Mouse (Mus musculus) forebrain, embryonic 12.5 days (tissue): ENCODE results near the gene Olfr1316. TPM values are rescaled to one million over a fixed set of nuclear protein-coding genes. Genes with fewer than 3 reads are reported as not detected.

Experiments used
- ATAC-seq: fragments of 200-750 bp; cut with Nextera tagmentation; 2 replicates; pipeline ENCODE4 v1.8.0; 2017; ENCODE audit warnings: moderate TSS enrichment; ENCODE audit not compliant: low FRiP score
- H3K27ac ChIP-seq: fragments of 300-500 bp; sonication (generic); 2 replicates; pipeline ENCODE4 v1.5.1; 2016; ENCODE audit warnings: mild to moderate bottlenecking
- H3K27me3 ChIP-seq: fragments of 300-500 bp; sonication (generic); 2 replicates; pipeline ENCODE4 v1.6.1; 2016; ENCODE audit warnings: mild to moderate bottlenecking
- H3K36me3 ChIP-seq: fragments of 300-500 bp; sonication (generic); replicated peaks from 2 replicates; pipeline ENCODE4 v1.6.1; 2016; ENCODE audit warnings: mild to moderate bottlenecking
- H3K4me1 ChIP-seq: fragments of 300-500 bp; sonication (generic); 2 replicates; pipeline ENCODE4 v1.6.1; 2016
- H3K4me2 ChIP-seq: fragments of 300-500 bp; sonication (generic); 2 replicates; pipeline ENCODE4 v1.6.1; 2016; ENCODE audit warnings: mild to moderate bottlenecking, moderate library complexity
- H3K4me3 ChIP-seq: fragments of 300-500 bp; sonication (generic); replicated peaks from 2 replicates; pipeline ENCODE4 v1.5.1; 2016; ENCODE audit warnings: mild to moderate bottlenecking
- H3K9ac ChIP-seq: fragments of 300-500 bp; sonication (generic); 2 replicates; pipeline ENCODE4 v1.6.1; 2016; ENCODE audit warnings: mild to moderate bottlenecking
- H3K9me3 ChIP-seq: fragments of 300-500 bp; sonication (generic); 2 replicates; pipeline ENCODE4 v1.6.1; 2016
- WGBS: fragments of 180-500 bp; shearing (Covaris S2); methylation state at CpG from one replicate; pipeline ENCODE4 v1.1.7; 2016; 5-methylcytosine and 5-hydroxymethylcytosine counted together
- polyA plus RNA-seq: library from polyadenylated mRNA; unstranded; fragments of >200 nt; fragmentation: Nextera tagmentation; extraction: Ambion mirVana; gene quantifications from 2 replicates; pipeline ENCODE4 v1.2.1, GENCODE M21; 2016

Gene Olfr1316
- polyA plus RNA-seq: not detected in 2 replicates

- Histone ChIP-seq H3K27me3 (no peaks in the 10 kb centered on the region), H3K4me2 (no peak within 1 kb of the TSS), H3K9me3 (no peaks in the 10 kb centered on the region), H3K36me3 (no peaks in the 10 kb centered on the region), H3K9ac (no peak within 1 kb of the TSS), H3K27ac (no peak within 1 kb of the TSS), H3K4me1 (no peaks in the 10 kb centered on the region), H3K4me3 (no peak within 1 kb of the TSS)
- ATAC-seq: no peak
- 85% methylated on average over 2 of the region's 2 CpGs for WGBS
Observed at GRCm38 (mm10) chr2:112134877-112135276, at the start of gene Olfr1316. Gene Olfr1316, minus strand, starts transcription at chr2:112134977.

DNA sequence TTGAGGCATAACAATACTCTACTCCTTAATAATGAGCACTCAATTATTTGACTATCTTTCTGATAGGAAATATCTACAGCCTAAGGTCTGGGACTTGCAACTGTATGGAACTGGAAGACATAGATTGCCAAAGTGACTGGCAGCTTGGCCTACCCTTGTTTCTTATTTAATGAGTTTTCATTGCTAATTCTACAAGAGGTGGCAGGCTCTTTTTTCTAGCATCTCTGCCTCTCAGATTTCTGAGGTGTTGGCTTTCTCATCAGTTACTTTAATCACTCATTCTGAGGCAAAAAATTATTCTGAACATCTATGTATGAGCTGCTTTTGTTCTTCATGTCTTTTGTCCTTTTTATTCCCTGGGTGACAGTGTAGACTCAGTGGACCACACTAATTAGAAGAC, 19.1 kb upstream of the Olfr1316 start, which contains the start of gene Olfr1318:
Gene Olfr1318 (plus strand): TSS at position 301 of the 400 bp plus-strand sequence.
- Histone ChIP-seq H3K9me3 (no peaks in the 10 kb centered on the region), H3K36me3 (no peaks in the 10 kb centered on the region), H3K4me3 (no peak within 1 kb of the TSS), H3K4me1 (no peaks in the 10 kb centered on the region), H3K4me2 (no peak within 1 kb of the TSS), H3K27me3 (no peaks in the 10 kb centered on the region), H3K27ac (no peak within 1 kb of the TSS), H3K9ac (no peak within 1 kb of the TSS)
- no peak for ATAC-seq

GRCm38 (mm10) chr2:112140029-112140428, 5.3 kb upstream of the Olfr1316 start, which contains the start of gene Olfr1317:
Gene Olfr1317, plus strand, starts transcription at chr2:112140329.
- no peak within 1 kb of the TSS for H3K9ac ChIP-seq
- H3K27ac ChIP-seq: no peak within 1 kb of the TSS
- no peaks in the 10 kb centered on the region for H3K4me1 ChIP-seq
- no peak within 1 kb of the TSS for H3K4me3 ChIP-seq
- ATAC-seq: no peak
- H3K27me3 ChIP-seq: no peaks in the 10 kb centered on the region
- H3K9me3 ChIP-seq: no peaks in the 10 kb centered on the region
- no peak within 1 kb of the TSS for H3K4me2 ChIP-seq
- 72% methylated on average over 2 of the region's 2 CpGs for WGBS
- no peaks in the 10 kb centered on the region for H3K36me3 ChIP-seq

DNA sequence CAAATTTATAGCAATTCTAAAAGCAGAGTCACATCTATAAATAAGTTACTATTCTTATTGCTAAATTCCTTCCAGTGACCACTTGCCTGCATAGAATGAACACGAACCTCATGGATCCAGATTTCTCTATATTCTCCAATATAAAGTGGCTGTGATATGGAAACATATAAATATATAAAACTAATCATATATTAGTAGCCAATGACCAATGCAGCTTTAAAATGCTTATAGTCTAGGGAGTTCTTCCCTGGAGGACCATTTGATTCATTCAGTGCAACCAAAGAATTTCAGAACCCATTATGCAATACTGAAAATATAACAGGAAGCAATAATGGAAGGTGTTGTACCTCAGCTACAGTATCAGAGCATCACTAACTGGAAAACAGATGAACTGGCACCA, 19.4 kb downstream of the Olfr1316 start, which contains the start of gene Olfr1315-ps1:
Gene Olfr1315-ps1 (minus strand): TSS at position 101 of the 400 bp plus-strand sequence.
- no peak for ATAC-seq
- H3K4me2 ChIP-seq: no peak within 1 kb of the TSS
- H3K36me3 ChIP-seq: no peaks in the 10 kb centered on the region
- H3K9me3 ChIP-seq: no peaks in the 10 kb centered on the region
- no peak within 1 kb of the TSS for H3K4me3 ChIP-seq
- WGBS: 88% methylated on average over 1 of the region's 1 CpGs
- no peaks in the 10 kb centered on the region for H3K27me3 ChIP-seq
- no peak within 1 kb of the TSS for H3K27ac ChIP-seq
- no peak within 1 kb of the TSS for H3K9ac ChIP-seq
- H3K4me1 ChIP-seq: no peaks in the 10 kb centered on the region

DNA sequence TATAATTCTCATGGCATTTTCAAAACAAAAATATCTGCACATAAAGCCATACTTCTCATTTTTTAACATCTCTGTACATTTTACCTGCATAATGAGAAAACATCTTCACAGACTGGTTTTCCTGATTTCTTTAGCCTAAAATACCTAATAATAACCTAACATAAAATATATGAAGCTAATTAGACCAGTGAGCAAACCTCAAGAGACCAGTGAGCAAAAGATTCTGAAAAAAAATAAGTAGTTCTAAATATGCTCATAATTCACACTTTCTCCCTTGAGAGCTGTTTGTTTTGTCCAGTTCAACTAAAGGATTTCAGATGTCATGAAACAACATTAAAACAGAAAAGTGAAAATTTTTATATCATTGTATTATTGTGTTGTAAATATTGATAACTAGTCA, 38.1 kb downstream of the Olfr1316 start, which contains the start of gene Olfr1314:
Gene Olfr1314 (minus strand): TSS at position 101 of the 400 bp plus-strand sequence.
- ATAC-seq: no peak
- Histone ChIP-seq H3K36me3 (no peaks in the 10 kb centered on the region), H3K4me2 (no peak within 1 kb of the TSS), H3K4me1 (no peaks in the 10 kb centered on the region), H3K27ac (no peak within 1 kb of the TSS), H3K27me3 (no peaks in the 10 kb centered on the region), H3K4me3 (no peak within 1 kb of the TSS), H3K9ac (no peak within 1 kb of the TSS), H3K9me3 (no peaks in the 10 kb centered on the region)

DNA sequence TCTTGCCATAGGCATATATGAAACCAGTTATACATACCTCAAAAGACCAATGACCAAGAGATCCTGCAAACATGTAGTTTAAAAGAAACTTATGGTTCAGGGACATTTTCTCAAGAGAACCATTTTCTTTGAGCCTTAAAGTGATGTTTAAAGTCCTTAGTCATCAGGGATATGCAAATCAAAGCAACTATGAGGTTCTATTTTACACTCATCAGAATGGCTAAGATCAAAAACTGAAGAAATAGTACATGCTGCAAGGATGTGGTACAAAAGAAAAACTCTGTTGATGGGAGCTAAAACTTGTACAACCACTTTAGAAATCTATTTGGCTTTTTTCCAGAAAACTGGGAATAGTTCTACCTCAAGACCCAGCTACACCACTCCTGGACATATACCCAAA, 57.0 kb downstream of the Olfr1316 start, which contains the start of gene Olfr1313:
Gene Olfr1313 (minus strand): TSS at position 101 of the 400 bp plus-strand sequence.
- no peaks in the 10 kb centered on the region for H3K36me3 ChIP-seq
- H3K27me3 ChIP-seq: no peaks in the 10 kb centered on the region
- no peak within 1 kb of the TSS for H3K9ac ChIP-seq
- no peak within 1 kb of the TSS for H3K27ac ChIP-seq
- H3K9me3 ChIP-seq: no peaks in the 10 kb centered on the region
- H3K4me2 ChIP-seq: no peak within 1 kb of the TSS
- no peak for ATAC-seq
- H3K4me3 ChIP-seq: no peak within 1 kb of the TSS
- H3K4me1 ChIP-seq: no peaks in the 10 kb centered on the region

Other genes with a start within 250 kb of the Olfr1316 start
- gene Olfr1306, start 218.7 kb downstream of the Olfr1316 start, polyA plus RNA-seq: not detected in 2 replicates
- not detected in 2 replicates for gene Olfr1307, start 185.5 kb downstream of the Olfr1316 start, polyA plus RNA-seq
- not detected in 2 replicates for gene Olfr1308, start 170.0 kb downstream of the Olfr1316 start, polyA plus RNA-seq
- not detected in 2 replicates for gene Olfr1309, start 144.7 kb downstream of the Olfr1316 start, polyA plus RNA-seq
- not detected in 2 replicates for gene Olfr1310, start 122.3 kb downstream of the Olfr1316 start, polyA plus RNA-seq
- not detected in 2 replicates for gene Olfr1311, start 110.6 kb downstream of the Olfr1316 start, polyA plus RNA-seq
- gene Olfr1312, start 84.7 kb downstream of the Olfr1316 start, polyA plus RNA-seq: not detected in 2 replicates
- not detected in 2 replicates for gene Olfr1313, start 57.1 kb downstream of the Olfr1316 start, polyA plus RNA-seq
- gene Olfr1314, start 38.2 kb downstream of the Olfr1316 start, polyA plus RNA-seq: not detected in 2 replicates
- gene Olfr1315-ps1, start 19.5 kb downstream of the Olfr1316 start, polyA plus RNA-seq: not detected in 2 replicates
- not detected in 2 replicates for gene Olfr1317, start 5.4 kb upstream of the Olfr1316 start, polyA plus RNA-seq
- not detected in 2 replicates for gene Olfr1318, start 19.2 kb upstream of the Olfr1316 start, polyA plus RNA-seq
- 8.2 and 13.6 TPM in 2 replicates for gene Lpcat4, start 104.5 kb upstream of the Olfr1316 start, polyA plus RNA-seq
- not detected in 2 replicates for gene Nutm1, start 124.3 kb upstream of the Olfr1316 start, polyA plus RNA-seq
- gene Nop10, start 126.9 kb upstream of the Olfr1316 start, polyA plus RNA-seq: 152 and 157 TPM in 2 replicates
- 17.2 and 17.6 TPM in 2 replicates for gene Slc12a6, start 130.8 kb upstream of the Olfr1316 start, polyA plus RNA-seq
- not detected in 2 replicates for gene Gm21985, start 131.3 kb upstream of the Olfr1316 start, polyA plus RNA-seq
- gene Emc4, start 233.1 kb upstream of the Olfr1316 start, polyA plus RNA-seq: 104 and 111 TPM in 2 replicates
- gene Katnbl1, start 244.2 kb upstream of the Olfr1316 start, polyA plus RNA-seq: 48.6 and 53.4 TPM in 2 replicates